Mouse (Mus musculus) liver, embryonic 14.5 days (tissue): ENCODE measurements at regions not wholly inside any gene's neighbourhood (a gene's known extent, or its start where the extent isn't known, plus 50 kb on each side); places are given as distances from the start of the nearest gene placed in this dataset.

Experiments used
- CTCF ChIP-seq: IDR thresholded peaks from 2 replicates; pipeline ENCODE4 v1.5.1; 2016; ENCODE audit warnings: antibody characterized with exemption, low read depth, control low read depth
- EP300 ChIP-seq: IDR thresholded peaks from 2 replicates; pipeline ENCODE4 v1.6.1; 2016; ENCODE audit warnings: antibody characterized with exemption, low read depth

GRCm38 (mm10) chr13:72708728-72709127, 80.1 kb downstream of the Irx2 start:
- TF ChIP-seq EP300 = no peak
- no peak for TF ChIP-seq CTCF
